Mouse (Mus musculus) lung, embryonic 14.5 days (tissue): ENCODE data around the gene Slc35c2. TPM values are rescaled to one million over a fixed set of nuclear protein-coding genes. Genes with fewer than 3 reads are reported as not detected.

ENCODE experiments used
- ATAC-seq: fragments of 200-750 bp; cut with Nextera tagmentation; 2 replicates; pipeline ENCODE4 v1.8.0; 2017; ENCODE audit warnings: mild to moderate bottlenecking, moderate TSS enrichment, moderate library complexity; ENCODE audit not compliant: insufficient read depth
- DNase-seq: peaks from one replicate; pipeline ENCODE4 v3.0.0-alpha.2; 2015
- H3K27ac ChIP-seq: fragments of 300-500 bp; sonication (generic); 2 replicates; pipeline ENCODE4 v1.5.1; 2014; ENCODE audit warnings: low read depth, mild to moderate bottlenecking, moderate library complexity
- H3K27me3 ChIP-seq: fragments of 300-500 bp; sonication (generic); 2 replicates; pipeline ENCODE4 v1.6.1; 2014; ENCODE audit warnings: low read length, control low read depth; ENCODE audit not compliant: insufficient read depth
- H3K36me3 ChIP-seq: fragments of 300-500 bp; sonication (generic); 2 replicates; pipeline ENCODE4 v1.6.1; 2014; ENCODE audit warnings: control low read depth; ENCODE audit not compliant: insufficient read depth
- H3K4me1 ChIP-seq: fragments of 300-500 bp; sonication (generic); 2 replicates; pipeline ENCODE4 v1.6.1; 2014; ENCODE audit warnings: antibody characterized with exemption, control low read depth; ENCODE audit not compliant: insufficient read depth
- H3K4me2 ChIP-seq: fragments of 300-500 bp; sonication (generic); 2 replicates; pipeline ENCODE4 v1.6.1; 2014; ENCODE audit warnings: mild to moderate bottlenecking
- H3K4me3 ChIP-seq: fragments of 300-500 bp; sonication (generic); 2 replicates; pipeline ENCODE4 v1.5.1; 2014; ENCODE audit warnings: low read depth, low read length
- H3K9ac ChIP-seq: fragments of 300-500 bp; sonication (generic); 2 replicates; pipeline ENCODE4 v1.6.1; 2014
- H3K9me3 ChIP-seq: fragments of 300-500 bp; sonication (generic); 2 replicates; pipeline ENCODE4 v1.6.1; 2016; ENCODE audit warnings: low read depth, low read length, control low read depth
- CTCF ChIP-seq: IDR thresholded peaks from 2 replicates; pipeline ENCODE4 v1.5.1; 2016; ENCODE audit warnings: antibody characterized with exemption, low read depth
- WGBS: fragments of 180-500 bp; shearing (Covaris S2); extraction: QIAGEN DNeasy Blood & Tissue Kit; methylation state at CpG from one replicate; pipeline ENCODE4 v1.1.7; 2014; 5-methylcytosine and 5-hydroxymethylcytosine counted together
- polyA plus RNA-seq: library from polyadenylated mRNA; unstranded; fragments of >200 nt; fragmentation: Nextera tagmentation; extraction: Ambion mirVana; gene quantifications from 2 replicates; pipeline ENCODE4 v1.2.1, GENCODE M21; 2014

Gene Slc35c2
- polyA plus RNA-seq, 1 experiment from 2014 or later, result 51.9 TPM

GRCm38 (mm10) chr2:165273589-165273988 is 14.1 kb downstream of the Slc35c2 start:
- H3K4me2 ChIP-seq, result no peak overlapping the region
- no peak overlapping the region for H3K9ac ChIP-seq
- H3K36me3 ChIP-seq, result peaks cover 19% of the 10 kb centered on the region
- no peaks in the 10 kb centered on the region for H3K27me3 ChIP-seq
- no peaks in the 10 kb centered on the region for H3K9me3 ChIP-seq
- TF ChIP-seq CTCF, result no peak
- WGBS, result 43% methylated on average over 4 of the region's 4 CpGs
- H3K27ac ChIP-seq, result no peak overlapping the region
- H3K4me3 ChIP-seq, result no peak overlapping the region
- no peaks in the 10 kb centered on the region for H3K4me1 ChIP-seq
- DNase-seq, result no peak
- ATAC-seq, result no peak

- Histone ChIP-seq H3K4me1 (no peaks in the 10 kb centered on the region), H3K4me3 (no peak overlapping the region), H3K27me3 (0 out of 2 replicates have a peak, but pooled peaks cover 2% of the 10 kb centered on the region), H3K36me3 (no peaks in the 10 kb centered on the region), H3K27ac (no peak overlapping the region), H3K4me2 (no peak overlapping the region), H3K9ac (no peak overlapping the region), H3K9me3 (no peaks in the 10 kb centered on the region)
- no peak for DNase-seq
- ATAC-seq, result no peak
- WGBS, result 21% methylated on average over 8 of the region's 8 CpGs
- no peak for TF ChIP-seq CTCF
Observed at GRCm38 (mm10) chr2:165271326-165271725, 16.3 kb downstream of the Slc35c2 start.

- 34% methylated on average over 7 of the region's 7 CpGs for WGBS
- Histone ChIP-seq H3K9me3 (no peaks in the 10 kb centered on the region), H3K9ac (no peak overlapping the region), H3K4me2 (no peak overlapping the region), H3K27me3 (0 out of 2 replicates have a peak, but pooled peaks cover 5% of the 10 kb centered on the region), H3K27ac (no peak overlapping the region), H3K4me1 (no peaks in the 10 kb centered on the region), H3K36me3 (no peaks in the 10 kb centered on the region), H3K4me3 (no peak overlapping the region)
- no peak for DNase-seq
- ATAC-seq, result no peak
- no peak for TF ChIP-seq CTCF
Observed at GRCm38 (mm10) chr2:165270858-165271257, 16.8 kb downstream of the Slc35c2 start.

- no peak for TF ChIP-seq CTCF
- Histone ChIP-seq H3K9me3 (no peaks in the 10 kb centered on the region), H3K9ac (no peak overlapping the region), H3K4me1 (no peaks in the 10 kb centered on the region), H3K36me3 (no peaks in the 10 kb centered on the region), H3K4me2 (no peak overlapping the region), H3K27me3 (0 out of 2 replicates have a peak, but pooled peaks cover 5% of the 10 kb centered on the region), H3K27ac (no peak overlapping the region), H3K4me3 (no peak overlapping the region)
- WGBS, result 15% methylated on average over 12 of the region's 12 CpGs
- ATAC-seq, result no peak
- peak; percentile 4 for DNase-seq
Observed at GRCm38 (mm10) chr2:165266739-165267138, 20.9 kb downstream of the Slc35c2 start.

GRCm38 (mm10) chr2:165263861-165264260 is 23.8 kb downstream of the Slc35c2 start:
- H3K27ac ChIP-seq, result no peak overlapping the region
- 43% methylated on average over 7 of the region's 7 CpGs for whole genome bisulfite sequencing
- H3K9me3 ChIP-seq, result no peaks in the 10 kb centered on the region
- no peak for TF ChIP-seq CTCF
- H3K4me3 ChIP-seq, result no peak overlapping the region
- no peak for ATAC-seq
- no peaks in the 10 kb centered on the region for H3K36me3 ChIP-seq
- H3K4me1 ChIP-seq, result no peaks in the 10 kb centered on the region
- H3K9ac ChIP-seq, result no peak overlapping the region
- peak; percentile 4 for DNase-seq
- H3K4me2 ChIP-seq, result no peak overlapping the region
- 0 out of 2 replicates have a peak, but pooled peaks cover 5% of the 10 kb centered on the region for H3K27me3 ChIP-seq

- 52% methylated on average over 18 of the region's 18 CpGs for WGBS
- ATAC-seq, result no peak
- Histone ChIP-seq H3K9ac (no peak overlapping the region), H3K4me3 (no peak overlapping the region), H3K27ac (no peak overlapping the region), H3K36me3 (no peaks in the 10 kb centered on the region), H3K27me3 (0 out of 2 replicates have a peak, but pooled peaks cover 5% of the 10 kb centered on the region), H3K4me1 (no peaks in the 10 kb centered on the region), H3K4me2 (no peak overlapping the region), H3K9me3 (no peaks in the 10 kb centered on the region)
- no peak for TF ChIP-seq CTCF
- no peak for DNase-seq
Observed at GRCm38 (mm10) chr2:165262274-165262990, 25.2 kb downstream of the Slc35c2 start.

- Histone ChIP-seq H3K27ac (no peak overlapping the region), H3K4me1 (no peaks in the 10 kb centered on the region), H3K4me2 (no peak overlapping the region), H3K9me3 (no peaks in the 10 kb centered on the region), H3K4me3 (no peak overlapping the region), H3K9ac (no peak overlapping the region), H3K36me3 (no peaks in the 10 kb centered on the region), H3K27me3 (0 out of 2 replicates have a peak, but pooled peaks cover 2% of the 10 kb centered on the region)
- WGBS, result 69% methylated on average over 8 of the region's 8 CpGs
- ATAC-seq (no peak), DNase-seq (no peak)
- no peak for TF ChIP-seq CTCF
Observed at GRCm38 (mm10) chr2:165259859-165260258, 27.8 kb downstream of the Slc35c2 start.
